Mouse (Mus musculus) left cerebral cortex, postnatal 25 days (tissue): Measurements from ENCODE around the gene Hsd17b11. TPM values are rescaled to one million over a fixed set of nuclear protein-coding genes. Genes with fewer than 3 reads are reported as not detected.
A peak's percentile ranks its signal among the peaks of the same experiment; 100 is the strongest.

Experiments
- DNase-seq, 2 experiments: peaks; one replicate each; pipeline ENCODE4 v3.0.0; 2022; ENCODE audit warnings: low spot score in 2 of 2, mixed read lengths in 1 of 2
- intact Hi-C: fragments of 180-260 bp; cut with DNase I; formaldehyde crosslinking; loops from one replicate; pipeline ENCODE4 v1.15.1; 2025
- total RNA-seq, 2 experiments: library from RNA; stranded (reverse); gene quantifications; 2 replicates each; pipeline ENCODE4 v1.2.3; 2021

The Hsd17b11 gene
- total RNA-seq: 10 to 100 TPM; 38.2 to 39.8 TPM

DNA sequence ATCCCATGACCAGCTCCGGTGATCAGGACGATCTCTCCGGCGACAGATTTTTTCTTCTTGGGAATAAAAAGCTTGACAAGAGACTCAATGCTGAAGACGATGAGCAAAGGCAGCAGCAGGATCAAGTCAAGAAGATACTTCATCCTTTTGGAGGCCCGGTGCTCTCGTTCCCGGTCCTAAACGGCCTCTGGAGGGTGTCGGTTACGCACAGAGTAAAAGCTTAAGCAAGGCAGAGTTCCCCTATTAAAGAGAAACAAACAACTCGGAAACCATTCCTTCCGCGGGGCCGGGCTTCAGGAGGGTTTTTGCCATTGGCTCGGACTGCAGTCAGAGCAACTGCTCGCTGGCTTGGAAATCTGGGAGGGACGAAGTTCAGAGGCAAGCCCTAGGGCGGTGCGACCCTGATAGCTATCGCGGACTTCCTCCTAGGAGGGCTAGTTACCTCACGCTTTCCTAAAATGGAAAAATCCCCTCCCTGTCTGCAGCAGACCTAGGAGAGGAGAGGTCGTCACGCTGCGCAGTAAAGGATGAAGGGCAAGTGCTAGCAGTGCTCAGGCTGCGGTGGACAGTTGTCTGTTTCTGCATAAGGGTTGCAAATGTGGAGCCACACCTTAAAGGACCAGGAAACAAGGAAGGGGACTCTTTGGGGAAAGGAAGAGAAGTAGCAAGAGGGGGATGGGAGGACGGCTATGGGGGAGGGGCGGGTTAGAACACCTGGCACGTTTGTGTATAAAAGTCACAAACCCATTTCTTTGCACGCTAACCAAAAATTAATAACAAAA lies at the start of gene Hsd17b11:
Gene Hsd17b11 (minus strand): TSS at position 323 of the 782 bp plus-strand sequence.
- peak; percentile 64 to 80 for DNase-seq
- intact Hi-C loops: no loop called here

DNA sequence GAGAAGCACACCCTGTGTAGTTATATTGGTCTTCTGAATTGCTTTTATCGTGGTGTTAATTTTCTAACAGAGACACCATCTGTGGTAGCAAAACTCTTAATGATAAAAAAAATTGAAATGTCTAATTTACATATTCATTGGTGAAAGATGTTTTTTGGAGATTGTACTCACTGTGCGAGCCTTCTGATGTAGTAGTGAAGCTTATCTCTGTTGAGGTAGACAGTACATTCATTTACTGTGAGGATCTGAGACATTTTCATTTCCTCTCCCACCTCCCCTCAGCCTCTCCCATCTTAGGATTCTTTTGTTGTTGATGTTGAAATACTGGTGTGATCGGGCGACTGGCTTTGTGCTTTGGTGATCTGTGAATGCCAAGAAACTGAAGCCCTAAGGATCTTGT lies 49.3 kb upstream of the Hsd17b11 start:
- intact Hi-C loops: no loop called here
- DNase-seq: no peak

DNA sequence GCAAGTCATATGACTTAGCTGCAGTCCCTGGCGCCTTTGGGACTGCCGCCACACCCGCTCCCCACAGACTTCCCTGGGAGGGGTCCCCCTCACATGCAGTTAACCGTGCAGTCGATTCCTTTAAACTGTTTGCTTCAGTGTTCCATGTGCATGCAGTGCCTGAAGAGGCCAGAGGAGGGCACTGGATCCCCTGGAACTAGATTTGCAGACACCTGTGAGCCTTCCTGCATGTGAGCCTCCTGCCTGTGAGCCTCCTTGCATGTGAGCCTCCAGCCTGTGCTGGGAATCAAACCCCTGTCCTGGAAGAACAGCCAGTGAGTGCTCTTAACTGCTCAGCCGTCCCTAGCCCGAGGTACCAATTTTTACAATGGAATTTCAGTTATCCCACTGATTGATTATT lies 47.0 kb upstream of the Hsd17b11 start:
- intact Hi-C loops: no loop called here
- DNase-seq: no peak

DNA sequence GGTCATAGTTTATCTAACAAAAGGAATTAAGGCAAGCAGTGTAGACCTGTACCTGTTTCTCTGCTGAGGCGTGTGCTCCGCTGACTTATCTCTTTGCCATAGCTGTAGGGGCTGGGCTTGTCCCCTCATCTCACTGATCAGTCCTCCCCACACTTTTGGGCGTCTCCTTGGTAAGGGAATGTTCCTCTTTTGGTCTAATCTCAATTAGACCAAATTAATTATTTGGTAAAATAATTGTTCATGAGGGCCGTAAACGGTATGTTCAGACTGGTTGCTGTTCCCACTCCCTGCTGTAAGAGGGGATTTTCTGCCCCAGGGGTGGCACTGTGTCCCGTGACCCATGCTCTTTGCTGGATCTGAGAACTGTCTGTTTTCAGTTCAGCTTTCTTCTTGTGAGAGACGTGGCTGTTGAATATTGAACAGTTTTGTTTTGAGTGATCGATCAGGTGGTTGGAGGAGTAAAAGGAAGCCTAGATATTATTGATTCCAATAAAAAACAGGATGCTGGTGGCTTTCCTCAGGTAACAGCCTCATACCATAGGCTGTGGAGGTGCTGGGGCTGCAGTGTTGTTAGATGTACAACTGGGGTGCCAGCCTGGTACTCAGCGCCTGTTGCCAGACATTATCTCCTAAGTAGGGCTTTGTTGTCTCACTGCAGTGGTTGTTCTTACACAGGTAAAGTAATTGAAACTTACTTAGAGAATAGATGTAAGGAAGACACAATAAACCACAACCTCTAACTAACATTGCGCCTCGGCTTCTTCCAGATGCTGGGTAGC lies 41.2 kb upstream of the Hsd17b11 start:
- intact Hi-C loops: no loop called here
- DNase-seq: no peak

DNA sequence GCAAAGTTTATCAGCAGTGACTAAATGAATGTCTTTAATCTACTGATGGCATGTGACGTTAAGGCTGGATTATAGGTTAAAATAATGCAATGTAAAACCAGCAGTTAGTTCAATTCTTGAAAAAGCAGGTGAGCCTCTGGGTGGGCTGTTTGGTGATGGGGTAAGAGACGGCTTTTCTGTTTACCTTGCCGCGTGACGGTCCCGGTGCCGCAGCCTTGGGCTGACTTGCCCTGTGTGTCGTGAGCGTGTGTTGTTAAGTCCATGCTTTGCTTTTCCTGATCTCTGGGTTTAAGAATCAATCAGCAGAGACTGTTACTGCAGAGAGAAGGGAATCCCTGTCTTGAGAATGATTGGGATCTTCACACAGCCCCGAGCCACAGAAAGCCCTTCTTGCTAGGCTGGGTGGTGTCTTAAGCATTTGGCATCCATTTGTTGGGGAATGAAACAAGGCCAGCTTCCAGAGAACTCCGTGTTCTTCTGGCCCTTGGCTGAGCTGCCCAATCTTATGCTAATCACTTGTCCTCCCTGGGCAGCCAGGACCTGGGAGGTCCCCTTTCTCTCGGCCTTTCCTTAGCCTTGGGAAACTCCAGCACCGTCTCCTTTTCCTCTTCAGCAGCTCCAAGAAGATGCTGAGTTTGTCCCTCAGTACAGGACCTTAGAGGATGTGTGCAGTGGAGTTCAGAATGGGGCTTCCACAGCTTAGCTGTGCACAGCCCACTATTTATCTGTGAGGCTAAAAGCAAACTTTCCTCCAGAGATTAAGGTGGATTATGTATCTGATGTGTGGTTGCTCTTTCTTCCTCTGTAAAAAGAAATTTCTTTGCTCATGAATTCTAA lies 40.4 kb upstream of the Hsd17b11 start:
- peak in 1 of 2 experiments; percentile 60 for DNase-seq

DNA sequence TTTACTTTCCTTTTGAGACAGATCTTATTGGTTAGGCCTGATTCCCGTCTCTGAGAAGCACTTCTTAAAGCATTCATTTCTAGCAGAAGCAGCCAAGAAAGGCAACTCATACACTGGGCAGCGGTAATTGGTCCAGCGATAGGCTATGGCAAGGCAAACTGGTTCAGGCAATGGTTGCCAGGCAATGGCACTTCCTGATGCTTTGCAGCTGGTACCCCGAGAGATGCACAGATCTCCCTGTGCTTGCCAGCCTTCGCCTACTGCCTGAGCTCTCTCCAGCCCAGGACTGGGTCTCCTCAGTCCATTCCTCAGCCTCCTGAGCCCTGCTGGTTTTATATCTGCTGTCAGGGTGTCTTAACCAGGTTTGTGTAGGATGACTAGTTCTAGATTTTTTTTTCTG lies 38.7 kb upstream of the Hsd17b11 start:
- no peak for DNase-seq
- intact Hi-C loops: no loop called here

More for the DNA sequence above, 40.4 kb upstream of the Hsd17b11 start:
- intact Hi-C loops: no loop called here

DNA sequence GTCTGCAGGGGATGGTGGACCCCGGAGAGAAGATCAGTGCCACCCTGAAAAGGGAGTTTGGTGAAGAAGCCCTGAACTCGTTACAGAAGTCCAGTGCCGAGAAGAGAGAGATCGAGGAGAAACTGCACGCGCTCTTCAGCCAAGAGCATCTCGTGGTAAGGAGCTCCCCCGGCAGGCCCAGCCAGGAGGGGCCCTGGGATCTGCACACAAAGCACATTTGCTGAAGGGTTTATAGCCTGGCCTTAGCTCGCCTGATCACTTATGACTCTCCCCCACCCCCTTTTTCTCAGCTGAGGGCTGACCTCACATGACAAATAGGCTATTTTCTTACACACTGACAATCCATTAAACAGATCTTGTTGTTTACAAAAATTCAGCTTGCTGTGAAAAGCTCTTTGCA lies 37.9 kb upstream of the Hsd17b11 start:
- no peak for DNase-seq
- intact Hi-C loops: no loop called here

DNA sequence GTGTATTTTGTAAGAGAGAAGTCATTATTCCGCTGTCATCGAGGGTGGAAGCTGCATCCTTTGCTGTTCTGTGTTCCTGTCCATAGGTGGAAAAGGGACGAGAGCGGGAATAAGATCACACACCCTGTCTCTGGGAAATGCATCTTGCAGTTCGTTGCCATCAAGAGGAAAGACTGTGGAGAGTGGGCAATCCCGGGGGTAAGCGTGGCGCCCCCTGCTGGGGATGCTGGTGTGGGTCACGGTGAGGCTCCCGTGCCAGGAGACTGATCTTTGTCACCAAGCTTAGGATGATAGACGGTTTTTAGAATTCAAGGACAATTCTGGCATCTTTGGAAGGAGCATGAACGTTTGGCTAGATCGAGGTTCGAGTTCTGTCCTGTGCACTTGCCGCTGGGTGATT lies 36.3 kb upstream of the Hsd17b11 start:
- DNase-seq: no peak
- intact Hi-C loops: no loop called here

DNA sequence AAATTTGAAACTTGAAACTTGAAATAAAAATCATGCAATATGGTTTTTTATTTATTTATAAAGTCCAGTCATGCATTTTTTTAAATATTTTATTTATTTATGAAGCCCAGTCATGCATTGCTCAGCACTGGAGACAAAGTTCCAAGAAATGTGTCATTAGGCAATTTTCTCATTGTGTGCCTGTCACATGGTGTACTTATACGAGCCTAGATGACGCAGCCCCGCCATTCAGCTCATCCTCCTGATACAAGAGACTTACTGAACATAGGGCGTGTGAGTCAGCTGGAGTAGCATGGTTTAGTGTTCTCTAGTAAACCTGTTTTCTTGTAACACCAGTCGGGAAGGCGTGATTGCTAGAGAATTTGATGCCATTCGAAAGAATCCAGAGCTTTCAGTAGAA lies 34.6 kb upstream of the Hsd17b11 start:
- DNase-seq: no peak
- intact Hi-C loops: no loop called here

DNA sequence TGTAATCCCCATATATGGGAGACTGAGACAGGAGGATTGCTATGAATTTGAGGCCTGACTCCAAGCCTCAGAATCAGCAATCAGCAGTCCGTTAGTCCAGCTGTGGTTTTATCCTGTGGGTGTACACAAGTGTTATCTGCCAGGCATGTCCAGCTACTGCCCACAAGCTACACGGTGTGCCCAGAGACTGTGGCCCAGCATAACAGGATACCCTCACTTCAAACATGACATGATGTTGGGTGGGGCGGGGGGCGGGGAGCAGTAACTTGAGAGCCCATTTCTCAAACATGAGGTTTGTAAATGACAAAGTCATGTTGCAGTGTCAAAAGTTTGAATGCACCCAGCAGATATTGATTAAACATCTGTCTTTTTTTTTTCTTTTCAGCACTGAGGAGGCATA lies 34.1 kb upstream of the Hsd17b11 start:
- no peak for DNase-seq
- intact Hi-C loops: no loop called here

DNA sequence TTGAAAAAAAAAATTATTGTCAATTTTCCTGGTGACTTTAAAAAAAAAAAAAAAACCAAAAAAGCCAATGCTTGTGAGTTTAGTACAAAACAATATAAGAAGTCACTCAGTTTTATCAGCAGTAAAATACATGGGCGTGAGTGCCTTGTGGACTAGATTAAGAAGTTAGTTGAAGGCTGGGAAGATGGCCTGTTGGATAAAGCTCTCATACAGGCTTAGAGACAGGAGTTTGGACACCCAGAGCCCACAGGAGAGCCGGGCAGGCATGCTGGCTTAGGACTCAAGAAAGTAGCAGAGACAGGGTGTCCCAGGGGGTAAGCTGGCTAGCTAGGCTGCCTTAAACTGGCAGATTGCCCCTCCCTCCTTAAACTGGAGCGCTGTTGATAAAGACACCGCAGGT lies 33.2 kb upstream of the Hsd17b11 start:
- intact Hi-C loops: no loop called here
- no peak for DNase-seq

DNA sequence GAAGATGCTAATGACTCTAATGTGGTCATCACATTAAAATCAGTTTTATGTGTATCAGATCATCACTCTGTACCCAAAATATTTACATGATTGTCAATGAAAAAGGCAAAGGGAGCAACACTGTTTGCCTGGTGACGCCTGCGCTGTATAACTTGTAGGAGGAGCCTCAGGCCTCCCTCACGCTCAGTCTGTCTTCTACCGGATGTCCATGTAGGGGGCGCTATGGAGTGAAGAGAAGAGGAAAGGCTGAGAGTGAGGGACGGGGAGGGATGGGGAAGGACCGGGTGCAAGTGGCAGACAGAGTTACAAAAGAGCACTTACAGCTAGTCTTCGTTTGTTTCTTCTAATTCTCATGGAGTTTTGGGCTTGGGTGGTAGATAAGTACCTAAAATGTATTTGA lies 31.2 kb upstream of the Hsd17b11 start:
- no peak for DNase-seq
- intact Hi-C loops: no loop called here

DNA sequence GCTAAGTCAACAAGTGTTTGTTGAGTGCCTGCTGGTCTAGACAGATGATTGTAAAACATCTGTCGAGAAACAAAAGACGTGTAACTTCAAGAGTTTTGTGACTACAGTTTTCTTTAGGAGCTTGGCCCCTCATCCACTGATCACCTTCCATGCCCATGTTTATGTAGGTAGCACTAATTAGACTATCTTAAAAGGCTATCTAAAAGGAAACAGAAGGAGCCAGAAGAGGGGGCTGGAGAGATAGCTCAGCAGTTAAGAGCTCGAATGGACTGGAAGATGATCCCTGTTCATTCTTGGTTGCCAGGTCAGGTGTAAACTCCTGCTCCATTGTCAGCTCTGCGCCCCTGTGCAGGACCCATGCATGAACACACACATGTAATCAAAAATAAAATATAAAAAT lies 26.4 kb upstream of the Hsd17b11 start:
- DNase-seq: no peak
- intact Hi-C loops: loop anchor here (5.0 kb wide), 1 partner anchor 136 kb away; the partner anchor contains the start of gene Klhl8

DNA sequence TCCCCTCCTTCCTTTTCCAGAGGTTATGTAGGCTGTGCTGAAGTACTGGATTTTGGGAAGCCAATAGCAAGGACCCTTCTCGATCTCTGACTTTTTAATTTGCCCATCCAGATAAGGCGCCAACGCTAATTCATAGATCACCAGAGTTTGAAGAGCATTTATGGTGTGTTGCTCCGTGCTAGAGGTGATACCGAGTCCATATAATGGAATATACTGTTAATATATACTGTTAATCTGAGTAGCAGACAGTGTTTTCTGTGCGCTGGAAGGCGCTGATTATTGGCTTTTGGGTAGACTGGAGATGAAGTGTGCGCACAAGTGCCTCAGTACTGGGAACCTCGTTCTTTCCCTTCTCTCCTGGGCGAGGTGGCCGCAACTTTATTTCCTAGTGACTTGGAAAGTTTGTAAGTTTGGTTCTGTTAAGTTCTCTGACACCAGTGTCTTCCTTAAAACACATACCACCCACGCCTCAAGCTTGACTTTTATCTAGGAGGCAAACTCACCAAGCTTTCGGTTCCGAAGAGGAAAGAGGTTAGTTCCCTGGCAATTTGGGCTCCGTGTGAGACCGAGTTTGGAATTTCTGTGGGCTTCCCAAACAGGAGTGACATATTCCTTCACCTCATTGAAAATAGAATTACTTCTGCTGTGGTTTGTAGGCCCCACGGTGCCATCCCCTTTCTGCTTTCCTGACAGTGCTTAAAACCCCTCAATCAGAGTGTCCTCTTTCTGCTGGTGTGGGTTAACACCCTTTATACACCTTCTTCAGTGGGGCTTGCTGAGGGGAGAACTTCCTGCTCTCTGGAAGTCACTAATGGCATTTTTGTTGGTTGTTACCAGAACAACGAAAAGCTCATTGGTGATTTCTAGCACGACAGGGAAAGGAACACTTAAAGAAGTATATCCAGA lies 25.7 kb upstream of the Hsd17b11 start:
- intact Hi-C loops: loop anchor here (5.0 kb wide), 1 partner anchor 135 kb away; the partner anchor contains the start of gene Klhl8
- DNase-seq: peak in 1 of 2 experiments; percentile 38

DNA sequence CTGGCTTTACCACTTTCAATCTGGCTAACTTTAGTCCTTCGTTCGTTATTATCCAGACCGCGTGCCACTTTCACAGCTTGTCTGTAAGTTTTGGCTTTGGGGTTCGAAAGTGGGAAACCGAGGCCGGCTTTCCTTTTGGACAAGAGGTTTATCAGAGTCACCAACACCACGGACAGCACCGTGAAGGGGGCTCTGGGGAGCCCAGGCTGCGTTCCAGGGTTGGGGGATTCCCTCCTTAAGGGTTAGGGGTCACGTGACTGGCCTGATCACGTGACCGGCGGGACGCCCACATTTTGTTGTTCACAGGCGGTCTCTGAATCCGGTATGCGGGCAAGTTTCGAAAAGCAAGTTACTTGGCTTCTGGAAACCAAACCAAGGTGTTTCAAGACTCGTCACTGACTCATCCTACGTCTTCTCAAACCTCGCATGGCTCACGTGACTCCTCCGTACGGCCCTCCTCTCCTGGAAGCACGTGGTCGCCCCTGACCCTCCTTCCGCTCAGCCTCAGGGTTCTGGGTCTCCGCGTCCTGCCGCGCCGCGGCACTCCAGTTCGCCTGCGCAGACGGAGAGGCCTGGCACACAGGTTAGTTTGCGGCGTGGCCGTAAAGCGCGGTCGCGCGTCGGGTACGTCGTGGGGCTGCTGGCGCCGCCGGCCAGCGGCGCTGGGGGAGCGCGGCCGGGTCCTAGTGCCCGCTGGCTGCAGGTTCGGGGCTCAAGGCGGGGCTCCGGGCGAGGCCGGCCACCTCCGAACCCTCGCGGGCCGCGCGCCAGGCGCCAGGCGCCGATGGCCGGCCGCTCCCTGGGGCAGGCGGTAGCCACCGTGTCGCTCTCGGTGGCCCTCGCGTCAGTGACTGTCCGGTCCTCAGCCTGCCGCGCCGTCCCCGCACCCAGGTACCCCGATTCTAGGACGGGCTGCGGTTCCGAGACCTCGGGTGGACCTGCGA lies 24.8 kb upstream of the Hsd17b11 start, which contains the start of gene Nudt9:
Gene Nudt9 (plus strand): TSS at position 51 of the 944 bp plus-strand sequence.
- peak; percentile 99 for DNase-seq
- intact Hi-C loops: loop anchor here (5.0 kb wide), 1 partner anchor 134 kb away; the partner anchor contains the start of gene Klhl8

DNA sequence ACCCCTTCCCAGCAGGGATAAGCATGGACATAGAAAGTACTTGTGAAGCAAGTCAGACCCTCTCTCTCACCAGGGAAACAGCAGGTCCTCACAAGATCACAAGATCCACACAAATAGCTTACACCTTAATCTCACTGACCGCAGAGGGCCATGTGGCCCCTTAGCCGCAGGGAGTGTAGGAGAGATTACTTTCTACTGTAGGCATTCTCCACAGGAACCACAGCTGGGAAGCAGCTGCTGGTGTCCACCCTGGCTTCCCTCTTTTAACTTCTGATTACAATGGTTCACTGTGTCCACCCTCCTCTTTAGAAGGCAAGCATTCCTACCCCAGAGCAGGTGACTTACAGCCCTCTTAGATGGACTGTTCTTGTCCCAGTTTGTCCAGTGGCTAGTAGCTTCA lies 22.0 kb upstream of the Hsd17b11 start:
- intact Hi-C loops: no loop called here
- no peak for DNase-seq

DNA sequence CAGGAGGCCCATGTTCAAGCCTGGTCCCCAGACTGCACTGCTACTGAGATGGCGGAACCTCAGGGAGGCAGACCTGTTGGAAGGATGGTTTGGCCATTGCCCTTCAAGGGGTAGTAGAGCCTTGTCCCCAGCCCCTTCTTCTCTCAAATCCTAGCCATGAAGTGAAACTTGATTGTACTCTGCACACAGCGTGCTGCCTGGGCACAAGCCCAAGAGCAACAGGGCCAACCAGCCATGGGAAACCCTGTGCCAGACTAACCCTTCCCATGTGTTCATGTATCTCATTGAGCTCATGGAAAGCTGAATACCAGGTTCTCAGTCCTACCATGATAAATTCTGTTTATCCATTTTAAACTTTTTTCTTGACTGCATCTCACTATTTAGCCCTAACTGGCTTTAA lies 21.2 kb upstream of the Hsd17b11 start:
- no peak for DNase-seq
- intact Hi-C loops: no loop called here
